Mouse (Mus musculus): ENCODE measurements at regions not wholly inside any gene's neighbourhood (a gene's known extent, or its start where the extent isn't known, plus 50 kb on each side); places are given as distances from the start of the nearest gene placed in this dataset.

DNA sequence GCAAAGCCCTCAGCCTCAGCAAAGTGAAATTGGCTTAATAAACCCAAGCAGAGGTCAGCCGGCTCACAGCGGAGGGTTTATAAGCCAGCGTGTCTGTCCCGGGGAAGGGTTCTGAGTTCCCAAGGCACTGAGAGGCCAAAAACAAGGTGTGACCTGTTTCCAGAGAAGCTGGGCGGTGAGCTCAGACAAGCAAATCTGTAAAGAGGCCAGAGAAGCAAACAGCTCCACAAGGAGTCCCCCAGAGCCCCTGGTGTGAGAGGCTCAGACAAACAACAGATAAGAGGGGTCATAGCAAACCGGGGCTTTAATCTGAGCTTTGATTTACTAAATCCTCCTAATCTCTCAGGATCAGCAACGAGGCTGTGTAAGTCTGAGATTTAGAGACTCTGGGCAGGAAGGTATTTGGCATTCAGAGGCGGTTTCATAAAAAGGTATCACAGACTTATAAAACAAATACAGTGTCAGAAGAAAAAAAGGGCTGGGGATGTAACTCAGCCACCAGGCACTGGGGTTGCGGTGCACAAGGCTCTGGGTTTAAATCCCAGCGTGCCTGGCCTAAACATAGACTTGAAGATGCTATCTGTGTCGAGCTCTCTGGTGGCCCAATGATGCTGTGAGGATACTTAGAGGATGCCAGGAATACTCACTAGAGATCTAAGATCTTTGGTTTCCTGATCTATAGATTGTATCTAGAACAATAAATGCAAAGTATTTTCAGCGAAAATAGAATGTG is 67.8 kb upstream of the Glrp1 start:
- no peak for DNase-seq (ENCODE audit: extremely low spot score in 1 of 2, low spot score in 1 of 2)

DNA sequence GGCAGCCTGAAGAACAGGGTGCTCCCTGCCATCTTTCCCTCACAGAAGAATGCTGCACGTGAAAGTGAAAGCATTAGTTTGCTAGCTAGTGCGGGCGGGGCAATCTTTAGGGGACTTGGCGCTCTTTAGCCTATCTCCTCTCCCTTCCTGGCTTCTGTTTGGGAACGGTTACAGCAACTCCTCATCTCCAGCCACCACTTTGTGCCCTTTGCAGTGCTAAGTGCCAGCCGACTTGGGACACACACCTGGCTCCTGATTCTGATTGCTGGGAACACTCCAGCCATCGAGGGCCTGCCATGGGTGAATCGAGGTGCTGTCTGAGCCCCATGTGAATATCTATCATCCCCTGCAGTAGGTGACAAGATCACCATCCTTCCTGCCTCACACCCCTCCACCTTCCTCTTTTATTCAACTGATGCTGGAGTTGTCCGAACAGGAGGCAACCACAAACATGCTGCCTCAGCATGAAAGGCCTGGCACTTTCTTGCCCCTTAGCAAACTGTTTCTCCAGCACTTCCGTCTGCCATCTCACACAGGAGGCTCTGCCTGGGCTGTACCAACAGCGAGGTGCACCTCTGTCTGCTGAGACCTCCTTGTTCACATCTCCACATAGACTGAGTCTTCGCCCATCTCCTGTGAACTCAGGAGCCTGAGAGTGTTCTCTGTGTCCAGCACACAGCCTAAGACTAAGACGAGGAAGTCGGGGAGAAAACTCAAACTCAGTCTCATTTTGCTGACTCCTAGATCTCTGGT is 66.2 kb upstream of the Glrp1 start:
- DNase-seq (ENCODE audit: extremely low spot score in 1 of 2, low spot score in 1 of 2), result no peak

DNA sequence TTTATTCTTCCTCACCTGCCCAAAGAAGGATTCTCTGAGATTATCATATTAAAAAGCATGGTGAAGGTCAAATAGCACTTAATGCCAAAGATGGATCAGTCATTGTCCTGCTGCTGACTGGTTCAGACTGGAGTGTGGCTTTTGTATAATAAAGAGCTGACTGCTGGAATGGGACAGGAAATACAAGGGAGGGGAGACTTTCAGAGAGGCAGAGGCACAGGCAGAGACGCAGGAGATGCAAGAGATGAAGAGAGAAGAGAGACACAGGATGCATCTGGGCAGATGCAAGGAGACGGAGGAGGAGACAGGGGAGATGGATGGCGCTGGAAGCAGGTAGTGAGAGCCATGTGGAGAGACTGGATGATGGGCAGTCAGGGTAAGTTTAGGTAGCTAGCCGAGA is 65.4 kb upstream of the Glrp1 start:
- DNase-seq (ENCODE audit: extremely low spot score in 1 of 2, low spot score in 1 of 2), result no peak

DNA sequence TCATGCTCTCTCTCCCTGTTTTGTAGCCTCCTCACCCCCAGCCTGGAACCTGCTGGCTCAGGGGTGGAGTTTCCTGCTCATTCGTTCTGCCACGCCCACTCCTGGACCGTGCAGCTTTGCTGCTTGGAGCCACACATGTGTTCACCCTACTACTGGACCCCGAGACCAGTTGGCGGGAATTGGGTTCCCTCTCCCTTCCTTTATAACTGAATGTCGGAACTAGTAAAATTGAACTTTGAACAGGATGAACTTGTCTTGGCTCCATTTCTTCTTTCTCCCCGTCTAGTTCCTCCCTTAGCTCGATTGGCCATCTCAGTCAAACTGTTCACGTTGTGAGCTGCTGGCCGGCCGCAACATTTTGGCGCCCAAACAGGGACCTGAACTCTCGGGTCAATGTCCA is 62.3 kb upstream of the Glrp1 start:
- DNase-seq (ENCODE audit: extremely low spot score in 1 of 2, low spot score in 1 of 2), result no peak

DNA sequence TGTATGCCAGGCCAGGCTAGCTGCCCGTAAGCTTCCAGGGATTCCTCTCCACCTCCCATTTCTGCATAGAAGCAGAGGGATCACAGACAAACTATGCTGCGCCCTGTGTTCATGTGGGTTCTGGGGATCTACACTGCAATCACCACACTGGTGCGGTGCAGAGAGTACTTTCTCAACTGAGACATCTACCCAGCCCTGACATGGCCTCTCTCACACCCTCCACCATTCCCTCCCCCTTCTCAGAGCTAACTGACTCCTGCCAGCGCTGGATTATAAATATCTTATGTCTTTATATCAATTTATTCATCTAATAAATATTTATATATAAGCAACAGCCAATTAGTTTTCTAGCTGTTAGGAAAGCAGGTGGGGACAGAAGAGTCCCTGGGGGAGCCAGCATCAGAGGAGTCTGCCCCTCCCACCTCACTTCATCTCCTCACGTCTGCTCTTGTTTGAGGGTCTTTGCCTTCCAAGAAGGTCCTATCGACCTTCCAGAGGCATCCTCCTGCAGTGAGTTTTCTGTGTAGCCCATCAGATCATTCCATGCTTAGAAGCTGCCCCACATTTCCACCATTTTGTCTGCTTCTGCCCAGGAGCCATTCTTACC is 58.7 kb upstream of the Glrp1 start:
- no peak for DNase-seq (ENCODE audit: extremely low spot score in 1 of 2, low spot score in 1 of 2)

DNA sequence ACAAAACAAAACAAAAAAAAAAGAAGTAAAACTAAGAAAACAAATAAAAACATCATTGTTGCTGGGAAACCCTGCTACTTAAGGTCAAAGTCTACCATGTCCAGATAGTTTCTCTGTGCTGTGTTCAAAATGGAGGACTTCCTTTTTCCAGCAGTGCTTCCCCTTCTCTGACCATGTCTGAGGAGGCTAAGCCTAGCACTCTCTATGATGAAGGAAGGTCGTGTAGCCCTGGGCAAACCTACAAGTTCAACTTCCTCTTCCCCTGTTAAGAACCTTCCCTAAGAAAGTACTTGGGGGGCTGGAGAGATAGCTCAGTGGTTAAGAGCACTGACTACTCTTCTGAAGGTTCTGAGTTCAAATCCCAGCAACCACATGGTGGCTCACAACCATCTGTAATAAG is 57.3 kb upstream of the Glrp1 start:
- no peak for DNase-seq (ENCODE audit: extremely low spot score in 1 of 2, low spot score in 1 of 2)

DNA sequence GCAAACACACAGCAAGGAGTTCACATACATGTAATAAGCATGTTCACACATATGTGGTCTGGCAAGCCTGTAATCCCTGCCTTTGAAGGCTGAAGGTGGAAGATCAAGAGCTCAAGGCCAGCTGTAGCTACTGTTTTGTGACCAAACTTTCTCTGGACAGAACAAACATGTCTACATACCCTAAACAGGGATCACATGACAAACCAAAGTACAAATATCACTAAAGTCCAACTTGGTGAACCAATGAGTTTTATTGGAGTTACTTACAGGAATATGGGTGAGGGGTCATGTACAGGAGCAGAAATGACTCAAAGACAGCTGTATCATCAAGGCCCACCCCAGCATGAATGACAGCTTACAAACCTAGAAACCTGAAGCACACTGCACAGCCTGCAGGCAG is 56.6 kb upstream of the Glrp1 start:
- no peak for DNase-seq (ENCODE audit: extremely low spot score in 1 of 2, low spot score in 1 of 2)

DNA sequence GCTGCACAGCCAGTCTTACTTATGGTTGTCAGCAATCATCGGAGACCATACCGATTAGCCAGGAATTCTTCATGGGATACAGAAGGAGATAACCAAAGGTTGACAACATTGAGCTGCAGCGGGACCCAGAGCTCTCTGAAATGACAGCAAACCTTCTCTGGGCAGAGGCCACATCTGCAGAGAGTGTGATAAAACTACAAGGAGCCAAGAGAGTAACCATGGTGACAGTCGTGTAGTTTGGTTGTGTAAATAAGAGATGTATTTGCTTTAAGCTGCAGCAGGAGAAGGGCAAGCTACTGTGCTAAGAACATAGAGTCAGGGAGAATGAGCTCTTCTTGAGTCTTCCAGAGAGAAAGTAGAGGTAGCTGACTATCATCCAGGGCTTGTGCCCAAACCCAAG is 55.0 kb upstream of the Glrp1 start:
- no peak for DNase-seq (ENCODE audit: extremely low spot score in 1 of 2, low spot score in 1 of 2)

DNA sequence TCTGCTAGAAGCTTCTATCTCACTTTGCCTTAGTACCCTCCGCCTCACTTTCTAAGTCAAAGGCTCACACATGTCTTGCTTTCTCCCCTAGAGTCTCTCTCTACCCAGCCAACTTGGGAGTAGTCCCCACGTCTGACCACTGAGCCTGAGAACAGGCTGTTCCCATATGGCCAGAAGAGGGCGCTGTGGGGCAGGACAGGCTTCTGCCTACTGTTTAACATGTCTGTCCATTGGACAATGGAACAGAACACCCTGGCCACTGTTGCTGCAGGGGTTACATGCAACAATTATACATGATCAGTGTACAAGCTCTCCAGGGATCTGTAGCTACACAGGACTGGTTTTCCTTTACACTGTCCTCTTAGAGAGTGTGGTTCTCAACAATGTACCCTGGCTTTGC is 52.5 kb upstream of the Glrp1 start:
- peak; percentile 48 to 90 for DNase-seq (ENCODE audit: extremely low spot score in 1 of 2, low spot score in 1 of 2)

DNA sequence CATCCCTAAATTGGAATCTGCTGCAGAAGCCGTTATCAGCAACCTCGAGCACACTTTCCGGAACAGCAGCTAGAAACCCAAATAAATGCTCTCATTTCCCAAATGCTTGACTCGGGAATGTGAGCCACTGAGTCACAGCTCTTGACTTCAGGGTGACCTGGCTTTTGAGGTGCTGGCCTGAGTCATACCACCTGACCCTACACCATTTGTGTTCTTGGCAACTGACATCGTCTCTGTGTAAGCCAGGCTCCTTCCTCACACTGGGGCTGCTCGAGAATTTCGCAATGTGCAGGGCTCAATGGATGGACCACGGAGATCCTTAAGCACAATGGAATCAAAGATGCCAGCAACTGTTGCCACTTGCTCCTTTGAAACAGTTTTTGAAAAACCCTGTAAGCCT is 50.9 kb upstream of the Glrp1 start:
- DNase-seq (ENCODE audit: extremely low spot score in 1 of 2, low spot score in 1 of 2), result no peak

Measured in frontal cortex, adult 2 months (tissue).